Mouse (Mus musculus): ENCODE measurements around the gene Nxph1.

Gene Nxph1

GRCm38 (mm10) chr6:9124321-9124914, 176.2 kb downstream of the Nxph1 start:
- no peak for DNase-seq (ENCODE audit: low spot score)

GRCm38 (mm10) chr6:9133589-9134279, 185.5 kb downstream of the Nxph1 start:
- no peak for DNase-seq (ENCODE audit: low spot score)

- no peak for DNase-seq (ENCODE audit: low spot score)
Measured at GRCm38 (mm10) chr6:9147966-9148365, 199.7 kb downstream of the Nxph1 start.

- no peak for DNase-seq (ENCODE audit: low spot score)
Measured at GRCm38 (mm10) chr6:9149791-9150190, 201.6 kb downstream of the Nxph1 start.

GRCm38 (mm10) chr6:9159191-9159590, 211.0 kb downstream of the Nxph1 start:
- no peak for DNase-seq (ENCODE audit: low spot score)

GRCm38 (mm10) chr6:9182477-9182876, 234.2 kb downstream of the Nxph1 start:
- DNase-seq (ENCODE audit: low spot score) = no peak

- DNase-seq (ENCODE audit: low spot score) = no peak
Measured at GRCm38 (mm10) chr6:9210730-9211129, 262.5 kb downstream of the Nxph1 start.

GRCm38 (mm10) chr6:9220724-9221453, 272.7 kb downstream of the Nxph1 start:
- DNase-seq (ENCODE audit: low spot score) = no peak

GRCm38 (mm10) chr6:9234802-9235201, 286.6 kb downstream of the Nxph1 start:
- DNase-seq (ENCODE audit: low spot score) = no peak

- no peak for DNase-seq (ENCODE audit: low spot score)
Measured at GRCm38 (mm10) chr6:9267998-9268397, 319.8 kb downstream of the Nxph1 start.
